Mouse (Mus musculus) heart, postnatal 4 days (tissue): ENCODE data around the gene Ttc39a. TPM values are rescaled to one million over a fixed set of nuclear protein-coding genes. Genes with fewer than 3 reads are reported as not detected.
A peak's percentile ranks its signal among the peaks of the same experiment; 100 is the strongest.

Experiments used
- DNase-seq: peaks from one replicate; pipeline ENCODE4 v3.0.0; 2021
- total RNA-seq, 2 experiments: library from RNA; stranded (reverse); gene quantifications; 2 replicates each; pipeline ENCODE4 v1.2.3; 2021

Gene Ttc39a
- total RNA-seq, 2 experiments from 2014 or later: 3.3 to 4.1 TPM

- peak; percentile 68 for DNase-seq
Measured at GRCm38 (mm10) chr4:109460421-109461179, 54.2 kb downstream of the Ttc39a start.

GRCm38 (mm10) chr4:109463892-109464291, 57.5 kb downstream of the Ttc39a start:
- no peak for DNase-seq

GRCm38 (mm10) chr4:109467687-109468086, 61.3 kb downstream of the Ttc39a start:
- no peak for DNase-seq

- DNase-seq: no peak
Measured at GRCm38 (mm10) chr4:109471606-109472005, 65.2 kb downstream of the Ttc39a start.

- DNase-seq: no peak
Measured at GRCm38 (mm10) chr4:109472566-109472965, 66.1 kb downstream of the Ttc39a start.

- no peak for DNase-seq
Measured at GRCm38 (mm10) chr4:109475078-109475477, 68.7 kb downstream of the Ttc39a start.

- DNase-seq: peak; percentile 70
Measured at GRCm38 (mm10) chr4:109475577-109476553, 69.4 kb downstream of the Ttc39a start.

- peak; percentile 95 for DNase-seq
Measured at GRCm38 (mm10) chr4:109476554-109477014, 70.2 kb downstream of the Ttc39a start.

GRCm38 (mm10) chr4:109477454-109477853, 71.0 kb downstream of the Ttc39a start:
- DNase-seq: no peak

GRCm38 (mm10) chr4:109481424-109481823, 75.0 kb downstream of the Ttc39a start:
- no peak for DNase-seq

- DNase-seq: no peak
Measured at GRCm38 (mm10) chr4:109482701-109483100, 76.3 kb downstream of the Ttc39a start.

- DNase-seq: no peak
Measured at GRCm38 (mm10) chr4:109484621-109485020, 78.2 kb downstream of the Ttc39a start, which contains the start of gene Rnf11. TSS of gene Rnf11 (minus strand) at chr4:109484728.

- DNase-seq: no peak
Measured at GRCm38 (mm10) chr4:109488812-109489211, 82.4 kb downstream of the Ttc39a start.

- no peak for DNase-seq
Measured at GRCm38 (mm10) chr4:109493581-109493980, 87.2 kb downstream of the Ttc39a start.

Other genes starting within 250 kb of the Ttc39a start
- 10 to 100 TPM; 71.7 to 73.4 TPM for gene Osbpl9, start 204.4 kb upstream of the Ttc39a start, total RNA-seq
- not detected for gene Calr4, start 172.1 kb upstream of the Ttc39a start, total RNA-seq
- gene Eps15, start 126.4 kb upstream of the Ttc39a start, total RNA-seq: 10 to 100 TPM; 42.5 to 45.9 TPM
- gene Rnf11, start 78.1 kb downstream of the Ttc39a start, total RNA-seq: 100 to 1,000 TPM; 106 to 107 TPM
- not detected for gene 4930522H14Rik, start 124.7 kb downstream of the Ttc39a start, total RNA-seq